Mouse (Mus musculus): ENCODE measurements around the gene Pomt1. TPM values are rescaled to one million over a fixed set of nuclear protein-coding genes. Genes with fewer than 3 reads are reported as not detected.
A peak's percentile ranks its signal among the peaks of the same experiment; 100 is the strongest.

Gene Pomt1
- total RNA-seq, 1 experiment, result 36.5 TPM

GRCm38 (mm10) chr2:32218541-32219334 is 17.7 kb upstream of the Pomt1 start:
- no peak for TF ChIP-seq HCFC1 (IDR thresholded peaks at IDR 0.05; ENCODE audit: borderline replicate concordance, insufficient read depth, low read length)
- no peak for TF ChIP-seq MAFK (IDR thresholded peaks at IDR 0.05; ENCODE audit: insufficient read depth, low read depth, low read length)
- no peak for TF ChIP-seq ZC3H11A (IDR thresholded peaks at IDR 0.05; ENCODE audit: borderline replicate concordance, low read depth, low read length)
- H3K4me3 ChIP-seq (ENCODE audit: insufficient read depth in 1 of 2, low read depth in 1 of 2, low read length in 2 of 2, poor library complexity in 1 of 2, severe bottlenecking in 1 of 2), result no peak overlapping the region
- in situ Hi-C loops (cut with MboI; ENCODE audit: low sequenced_read_pairs in 2 of 2, unreplicated experiment in 2 of 2), result no loop called here
- H3K9ac ChIP-seq (ENCODE audit: insufficient read depth, low read depth, low read length, poor library complexity, severe bottlenecking), result no peak overlapping the region
- H3K9me3 ChIP-seq (ENCODE audit: control insufficient read depth, insufficient read depth, low read depth, low read length), result no peaks in the 10 kb centered on the region
- no peak overlapping the region for H3K27ac ChIP-seq (ENCODE audit: insufficient read depth, low read depth, low read length, poor library complexity, severe bottlenecking)
- DNase-seq (ENCODE audit: low read depth, low spot score), result no peak
- peaks cover 96% of the 10 kb centered on the region for H3K36me3 ChIP-seq (ENCODE audit: control insufficient read depth, insufficient read depth, low read length, poor library complexity, severe bottlenecking)
- H3K4me1 ChIP-seq (ENCODE audit: control insufficient read depth in 2 of 2, insufficient read depth in 2 of 2, low read length in 2 of 2, poor library complexity in 1 of 2), result peaks cover 0 to 11% of the 10 kb centered on the region in 2 experiments; a peak in 2 of 4 replicates

GRCm38 (mm10) chr2:32219501-32219900 is 16.9 kb upstream of the Pomt1 start:
- no peak for TF ChIP-seq ZC3H11A (IDR thresholded peaks at IDR 0.05; ENCODE audit: borderline replicate concordance, low read depth, low read length)
- no peak for TF ChIP-seq HCFC1 (IDR thresholded peaks at IDR 0.05; ENCODE audit: borderline replicate concordance, insufficient read depth, low read length)
- TF ChIP-seq CHD2 (IDR thresholded peaks at IDR 0.05; ENCODE audit: low read depth, low read length), result no peak
- no peak for TF ChIP-seq MAFK (IDR thresholded peaks at IDR 0.05; ENCODE audit: insufficient read depth, low read depth, low read length)
- no peak for TF ChIP-seq ZNF384 (IDR thresholded peaks at IDR 0.05; ENCODE audit: low read depth, low read length)
- Histone ChIP-seq H3K36me3 (ENCODE audit: control insufficient read depth, insufficient read depth, low read length, poor library complexity, severe bottlenecking) (peaks cover 96% of the 10 kb centered on the region), H3K27ac (ENCODE audit: insufficient read depth, low read depth, low read length, poor library complexity, severe bottlenecking) (no peak overlapping the region), H3K9me3 (ENCODE audit: control insufficient read depth, insufficient read depth, low read depth, low read length) (no peaks in the 10 kb centered on the region), H3K4me1 (ENCODE audit: control insufficient read depth in 2 of 2, insufficient read depth in 2 of 2, low read length in 2 of 2, poor library complexity in 1 of 2) (peaks cover 0 to 7% of the 10 kb centered on the region in 2 experiments; a peak in 2 of 4 replicates), H3K4me3 (ENCODE audit: insufficient read depth in 1 of 2, low read depth in 1 of 2, low read length in 2 of 2, poor library complexity in 1 of 2, severe bottlenecking in 1 of 2) (no peak overlapping the region), H3K9ac (ENCODE audit: insufficient read depth, low read depth, low read length, poor library complexity, severe bottlenecking) (no peak overlapping the region)
- in situ Hi-C loops (cut with MboI; ENCODE audit: low sequenced_read_pairs in 2 of 2, unreplicated experiment in 2 of 2), result no loop called here
- no peak for DNase-seq (ENCODE audit: low read depth, low spot score)

- DNase-seq (ENCODE audit: low read depth, low spot score), result no peak
- in situ Hi-C loops (cut with MboI; ENCODE audit: low sequenced_read_pairs in 2 of 2, unreplicated experiment in 2 of 2), result no loop called here
- H3K4me1 ChIP-seq (ENCODE audit: control insufficient read depth in 2 of 2, insufficient read depth in 2 of 2, low read length in 2 of 2, poor library complexity in 1 of 2), result peaks cover 0 to 7% of the 10 kb centered on the region in 2 experiments; a peak in 2 of 4 replicates
- H3K4me3 ChIP-seq (ENCODE audit: insufficient read depth in 1 of 2, low read depth in 1 of 2, low read length in 2 of 2, poor library complexity in 1 of 2, severe bottlenecking in 1 of 2), result no peak overlapping the region
- H3K27ac ChIP-seq (ENCODE audit: insufficient read depth, low read depth, low read length, poor library complexity, severe bottlenecking), result no peak overlapping the region
- no peak for TF ChIP-seq HCFC1 (IDR thresholded peaks at IDR 0.05; ENCODE audit: borderline replicate concordance, insufficient read depth, low read length)
- TF ChIP-seq ZNF384 (IDR thresholded peaks at IDR 0.05; ENCODE audit: low read depth, low read length), result no peak
- no peak for TF ChIP-seq ZC3H11A (IDR thresholded peaks at IDR 0.05; ENCODE audit: borderline replicate concordance, low read depth, low read length)
- no peaks in the 10 kb centered on the region for H3K9me3 ChIP-seq (ENCODE audit: control insufficient read depth, insufficient read depth, low read depth, low read length)
- H3K36me3 ChIP-seq (ENCODE audit: control insufficient read depth, insufficient read depth, low read length, poor library complexity, severe bottlenecking), result peaks cover 95% of the 10 kb centered on the region
- H3K9ac ChIP-seq (ENCODE audit: insufficient read depth, low read depth, low read length, poor library complexity, severe bottlenecking), result no peak overlapping the region
Observed at GRCm38 (mm10) chr2:32220021-32220420, 16.4 kb upstream of the Pomt1 start.

- H3K4me1 ChIP-seq (ENCODE audit: control insufficient read depth in 2 of 2, insufficient read depth in 2 of 2, low read length in 2 of 2, poor library complexity in 1 of 2), result peaks cover 0 to 2% of the 10 kb centered on the region in 2 experiments; a peak in 2 of 4 replicates
- H3K27ac ChIP-seq (ENCODE audit: insufficient read depth, low read depth, low read length, poor library complexity, severe bottlenecking), result no peak overlapping the region
- in situ Hi-C loops (cut with MboI; ENCODE audit: low sequenced_read_pairs in 2 of 2, unreplicated experiment in 2 of 2), result no loop called here
- no peaks in the 10 kb centered on the region for H3K9me3 ChIP-seq (ENCODE audit: control insufficient read depth, insufficient read depth, low read depth, low read length)
- TF ChIP-seq ZNF384 (IDR thresholded peaks at IDR 0.05; ENCODE audit: low read depth, low read length), result no peak
- no peak for TF ChIP-seq HCFC1 (IDR thresholded peaks at IDR 0.05; ENCODE audit: borderline replicate concordance, insufficient read depth, low read length)
- no peak for TF ChIP-seq CHD2 (IDR thresholded peaks at IDR 0.05; ENCODE audit: low read depth, low read length)
- TF ChIP-seq MAFK (IDR thresholded peaks at IDR 0.05; ENCODE audit: insufficient read depth, low read depth, low read length), result no peak
- TF ChIP-seq ZC3H11A (IDR thresholded peaks at IDR 0.05; ENCODE audit: borderline replicate concordance, low read depth, low read length), result no peak
- peak overlapping the region; percentile 23; the same call in 1 of the 2 replicates for H3K9ac ChIP-seq (ENCODE audit: insufficient read depth, low read depth, low read length, poor library complexity, severe bottlenecking)
- DNase-seq (ENCODE audit: low read depth, low spot score), result no peak
- no peak overlapping the region for H3K4me3 ChIP-seq (ENCODE audit: insufficient read depth in 1 of 2, low read depth in 1 of 2, low read length in 2 of 2, poor library complexity in 1 of 2, severe bottlenecking in 1 of 2)
- H3K36me3 ChIP-seq (ENCODE audit: control insufficient read depth, insufficient read depth, low read length, poor library complexity, severe bottlenecking), result peaks cover 94% of the 10 kb centered on the region
Observed at GRCm38 (mm10) chr2:32220969-32221368, 15.4 kb upstream of the Pomt1 start.
